Comparison of ENCODE assay signal across 16 mouse cellular contexts in genomic region chr6:45271537-45271936, GRCm38 (mm10).
DNase-seq lines count a peak whose midpoint lies in the region; ATAC-seq lines count a peak whose summit lies in the region.
"Had no signal": no experiment of that assay in that cellular context is flagged by ENCODE, and none has a peak within 500 bp of the region (broad histone marks: within the 10 kb centered on the region; RNA-seq: fewer than 3 reads in every experiment).

No protein-coding gene starts in this region.

- peak; percentile 89 for ATAC-seq in megakaryocyte, adult 5-6 weeks (ENCODE audit: poor library complexity, severe bottlenecking)
- ATAC-seq: forebrain, embryonic 13.5 days; intestine, embryonic 16.5 days had no signal

- DNase-seq in frontal cortex, adult 2 months (ENCODE audit: extremely low spot score in 1 of 2, low spot score in 1 of 2) = peak; percentile 12 to 49
- no peak for DNase-seq in frontal cortex, postnatal 14 days (ENCODE audit: low spot score in 2 of 2)
- peak; percentile 39 for DNase-seq in right cerebral cortex, adult 18-20 months
- no peak for DNase-seq in right cerebral cortex, postnatal 4 days
- no peak for DNase-seq in urinary bladder, adult 2 months (ENCODE audit: low spot score)
- no peak for DNase-seq in kidney, postnatal 36 days
- DNase-seq: adrenal gland, postnatal 36 days; cerebellum, postnatal 10 days; embryo, embryonic 11 days; gastrocnemius, postnatal 10 days; heart, postnatal 10 days; right cerebral cortex, postnatal 14 days; thymus, postnatal 25 days had no signal

Comparison
In these comparisons a context has a peak if more than half of its experiments do, and no peak if none do; other contexts are left out.
1. DNase-seq: peak in frontal cortex, adult 2 months (2 of 2) and right cerebral cortex, adult 18-20 months (single experiment); none in frontal cortex, postnatal 14 days (0 of 2), right cerebral cortex, postnatal 4 days (single experiment), urinary bladder, adult 2 months (single experiment) and kidney, postnatal 36 days (0 of 2).